Mouse (Mus musculus) forebrain, embryonic 15.5 days (tissue): ENCODE data around the gene Emilin1. TPM values are rescaled to one million over a fixed set of nuclear protein-coding genes. Genes with fewer than 3 reads are reported as not detected.
"Not testable (repeated sequence)": the region's sequence is repeated elsewhere in the genome, so short reads cannot be mapped to it uniquely, and the experiment has no call there.

ENCODE experiments used
- ATAC-seq: fragments of 200-750 bp; cut with Nextera tagmentation; replicated peaks from 2 replicates; pipeline ENCODE4 v1.8.0; 2017; ENCODE audit warnings: mild to moderate bottlenecking, moderate TSS enrichment, moderate library complexity
- H3K27ac ChIP-seq: fragments of 300-500 bp; sonication (generic); replicated peaks from 2 replicates; pipeline ENCODE4 v1.5.1; 2015; ENCODE audit warnings: mild to moderate bottlenecking, inconsistent platforms
- H3K27me3 ChIP-seq: fragments of 300-500 bp; sonication (generic); 2 replicates; pipeline ENCODE4 v1.6.1; 2015; ENCODE audit warnings: inconsistent platforms
- H3K36me3 ChIP-seq: fragments of 300-500 bp; sonication (generic); 2 replicates; pipeline ENCODE4 v1.6.1; 2015; ENCODE audit warnings: mild to moderate bottlenecking, inconsistent platforms
- H3K4me1 ChIP-seq: fragments of 300-500 bp; sonication (generic); 2 replicates; pipeline ENCODE4 v1.6.1; 2015; ENCODE audit warnings: inconsistent platforms
- H3K4me2 ChIP-seq: fragments of 300-500 bp; sonication (generic); replicated peaks from 2 replicates; pipeline ENCODE4 v1.6.1; 2015; ENCODE audit warnings: mild to moderate bottlenecking, inconsistent platforms
- H3K4me3 ChIP-seq: fragments of 300-500 bp; sonication (generic); 2 replicates; pipeline ENCODE4 v1.5.1; 2015; ENCODE audit warnings: mild to moderate bottlenecking, inconsistent platforms
- H3K9ac ChIP-seq: fragments of 300-500 bp; sonication (generic); replicated peaks from 2 replicates; pipeline ENCODE4 v1.6.1; 2015; ENCODE audit warnings: mild to moderate bottlenecking, inconsistent platforms
- H3K9me3 ChIP-seq: fragments of 300-500 bp; sonication (generic); 2 replicates; pipeline ENCODE4 v1.6.1; 2016; ENCODE audit warnings: inconsistent platforms
- WGBS: fragments of 180-500 bp; shearing (Covaris S2); methylation state at CpG from one replicate; pipeline ENCODE4 v1.1.7; 2015; ENCODE audit warnings: mixed read lengths; 5-methylcytosine and 5-hydroxymethylcytosine counted together
- polyA plus RNA-seq: library from polyadenylated mRNA; unstranded; fragments of >200 nt; fragmentation: Nextera tagmentation; extraction: Ambion mirVana; gene quantifications from 2 replicates; pipeline ENCODE4 v1.2.1, GENCODE M21; 2015

Emilin1 gene
- polyA plus RNA-seq, 1 experiment from 2014 or later, result 12.9 TPM

GRCm38 (mm10) chr5:30881839-30882238 lies 31.4 kb upstream of the Emilin1 start:
- Histone ChIP-seq H3K4me1 (peaks cover 18% of the 10 kb centered on the region), H3K36me3 (peaks cover 11% of the 10 kb centered on the region)
- not testable (repeated sequence) for H3K9me3 ChIP-seq, H3K9ac ChIP-seq, H3K27ac ChIP-seq, H3K4me2 ChIP-seq, H3K27me3 ChIP-seq, ATAC-seq, H3K4me3 ChIP-seq
- 88% methylated on average over 4 of the region's 4 CpGs for WGBS

- H3K27ac ChIP-seq, result 0 out of 2 replicates have a peak overlapping the region, but pooled peaks have one; percentile 99
- H3K4me1 ChIP-seq, result peaks cover 25% of the 10 kb centered on the region
- H3K9me3 ChIP-seq, result no peaks in the 10 kb centered on the region
- H3K4me2 ChIP-seq, result peak overlapping the region; percentile 63
- 36% methylated on average over 4 of the region's 4 CpGs for WGBS
- ATAC-seq, result no peak
- H3K36me3 ChIP-seq, result peaks cover 4% of the 10 kb centered on the region
- no peaks in the 10 kb centered on the region for H3K27me3 ChIP-seq
- peak overlapping the region; percentile 68 for H3K4me3 ChIP-seq
- no peak overlapping the region for H3K9ac ChIP-seq
These were observed 27.0 kb upstream of the Emilin1 start for GRCm38 (mm10) chr5:30886209-30886608.

GRCm38 (mm10) chr5:30886731-30887130 lies 26.5 kb upstream of the Emilin1 start:
- H3K9me3 ChIP-seq, result no peaks in the 10 kb centered on the region
- H3K4me1 ChIP-seq, result peaks cover 25% of the 10 kb centered on the region
- H3K9ac ChIP-seq, result peak overlapping the region; percentile 78
- peak overlapping the region; percentile 68 for H3K4me3 ChIP-seq
- no peaks in the 10 kb centered on the region for H3K27me3 ChIP-seq
- peaks cover 10% of the 10 kb centered on the region for H3K36me3 ChIP-seq
- WGBS, result 27% methylated on average over 5 of the region's 5 CpGs
- ATAC-seq, result no peak
- peak overlapping the region; percentile 63 for H3K4me2 ChIP-seq
- peak overlapping the region; percentile 99 for H3K27ac ChIP-seq

- H3K4me2 ChIP-seq, result peak overlapping the region; percentile 63
- H3K36me3 ChIP-seq, result peaks cover 16% of the 10 kb centered on the region
- no peaks in the 10 kb centered on the region for H3K9me3 ChIP-seq
- H3K27ac ChIP-seq, result peak overlapping the region; percentile 99
- H3K4me1 ChIP-seq, result peaks cover 25% of the 10 kb centered on the region
- no peaks in the 10 kb centered on the region for H3K27me3 ChIP-seq
- ATAC-seq, result peak; percentile 50
- H3K4me3 ChIP-seq, result peak overlapping the region; percentile 68
- under 1% methylated on average over 19 of the region's 19 CpGs for WGBS
- peak overlapping the region; percentile 78 for H3K9ac ChIP-seq
These were observed 25.9 kb upstream of the Emilin1 start for GRCm38 (mm10) chr5:30887331-30887761.

- Histone ChIP-seq H3K4me2 (peak overlapping the region; percentile 63), H3K9me3 (no peaks in the 10 kb centered on the region), H3K4me1 (peaks cover 25% of the 10 kb centered on the region), H3K4me3 (peak overlapping the region; percentile 68), H3K36me3 (peaks cover 21% of the 10 kb centered on the region), H3K9ac (peak overlapping the region; percentile 81), H3K27ac (peak overlapping the region; percentile 99), H3K27me3 (no peaks in the 10 kb centered on the region)
- peak; percentile 88 for ATAC-seq
- WGBS, result under 1% methylated on average over 28 of the region's 28 CpGs
These were observed 25.3 kb upstream of the Emilin1 start for GRCm38 (mm10) chr5:30887858-30888336.

GRCm38 (mm10) chr5:30888337-30889087 lies 24.7 kb upstream of the Emilin1 start, which contains the start of gene Agbl5:
Gene Agbl5, plus strand, starts transcription at chr5:30888694.
- no peaks in the 10 kb centered on the region for H3K27me3 ChIP-seq
- peak within 1 kb of the TSS; percentile 99 for H3K27ac ChIP-seq
- peak within 1 kb of the TSS; percentile 68 for H3K4me3 ChIP-seq
- peak; percentile 93 for ATAC-seq
- under 1% methylated on average over 42 of the region's 42 CpGs for WGBS
- peaks cover 25% of the 10 kb centered on the region for H3K4me1 ChIP-seq
- H3K9me3 ChIP-seq, result no peaks in the 10 kb centered on the region
- H3K4me2 ChIP-seq, result peak within 1 kb of the TSS; percentile 63
- H3K36me3 ChIP-seq, result peaks cover 28% of the 10 kb centered on the region
- peak within 1 kb of the TSS; percentile 81 for H3K9ac ChIP-seq

- ATAC-seq, result peak; percentile 14
- H3K36me3 ChIP-seq, result peaks cover 35% of the 10 kb centered on the region
- H3K4me1 ChIP-seq, result peaks cover 25% of the 10 kb centered on the region
- no peaks in the 10 kb centered on the region for H3K9me3 ChIP-seq
- H3K4me2 ChIP-seq, result peak overlapping the region; percentile 63
- H3K9ac ChIP-seq, result peak overlapping the region; percentile 81
- WGBS, result under 1% methylated on average over 39 of the region's 42 CpGs
- H3K27me3 ChIP-seq, result no peaks in the 10 kb centered on the region
- peak overlapping the region; percentile 99 for H3K27ac ChIP-seq
- H3K4me3 ChIP-seq, result peak overlapping the region; percentile 68
These were observed 24.0 kb upstream of the Emilin1 start for GRCm38 (mm10) chr5:30889088-30889754.

GRCm38 (mm10) chr5:30890375-30890774 lies 22.8 kb upstream of the Emilin1 start:
- no peak for ATAC-seq
- WGBS, result 82% methylated on average over 7 of the region's 7 CpGs
- H3K27ac ChIP-seq, result peak overlapping the region; percentile 99

GRCm38 (mm10) chr5:30901860-30902259 lies 11.3 kb upstream of the Emilin1 start:
- H3K9me3 ChIP-seq, result no peaks in the 10 kb centered on the region
- H3K4me1 ChIP-seq, result peaks cover 15% of the 10 kb centered on the region
- H3K36me3 ChIP-seq, result peaks cover 70% of the 10 kb centered on the region
- no peak overlapping the region for H3K27ac ChIP-seq
- no peaks in the 10 kb centered on the region for H3K27me3 ChIP-seq
- H3K4me3 ChIP-seq, result no peak overlapping the region
- no peak overlapping the region for H3K4me2 ChIP-seq
- H3K9ac ChIP-seq, result no peak overlapping the region
- WGBS, result 94% methylated on average over 5 of the region's 5 CpGs
- ATAC-seq, result no peak

More at GRCm38 (mm10) chr5:30890375-30890774, 22.8 kb upstream of the Emilin1 start:
- H3K4me1 ChIP-seq, result peaks cover 25% of the 10 kb centered on the region
- H3K9ac ChIP-seq, result peak overlapping the region; percentile 81; the same call in 1 of the 2 replicates
- peak overlapping the region; percentile 63 for H3K4me2 ChIP-seq
- peak overlapping the region; percentile 68 for H3K4me3 ChIP-seq
- H3K36me3 ChIP-seq, result peaks cover 46% of the 10 kb centered on the region
- no peaks in the 10 kb centered on the region for H3K27me3 ChIP-seq
- no peaks in the 10 kb centered on the region for H3K9me3 ChIP-seq

- peak within 1 kb of the TSS; percentile 95 for H3K4me2 ChIP-seq
- peak within 1 kb of the TSS; percentile 62 for H3K4me3 ChIP-seq
- under 1% methylated on average over 58 of the region's 58 CpGs for WGBS
- H3K9ac ChIP-seq, result peak within 1 kb of the TSS; percentile 62
- peak; percentile 96 for ATAC-seq
- H3K27me3 ChIP-seq, result no peaks in the 10 kb centered on the region
- peaks cover 27% of the 10 kb centered on the region for H3K36me3 ChIP-seq
- peaks cover 30% of the 10 kb centered on the region for H3K4me1 ChIP-seq
- peak within 1 kb of the TSS; percentile 76 for H3K27ac ChIP-seq
- H3K9me3 ChIP-seq, result no peaks in the 10 kb centered on the region
These were observed 5.7 kb upstream of the Emilin1 start, which contains the start of gene Ost4 for GRCm38 (mm10) chr5:30907413-30908059. Gene Ost4, minus strand, starts transcription at chr5:30907788.

GRCm38 (mm10) chr5:30908426-30909299 lies 4.5 kb upstream of the Emilin1 start:
- 58% methylated on average over 13 of the region's 13 CpGs for WGBS
- Histone ChIP-seq H3K36me3 (peaks cover 19% of the 10 kb centered on the region), H3K9me3 (no peaks in the 10 kb centered on the region), H3K27me3 (no peaks in the 10 kb centered on the region), H3K4me3 (peak overlapping the region; percentile 62), H3K4me2 (peak overlapping the region; percentile 95), H3K9ac (peak overlapping the region; percentile 62; the same call in 1 of the 2 replicates), H3K27ac (peak overlapping the region; percentile 72; the same call in 1 of the 2 replicates), H3K4me1 (peaks cover 40% of the 10 kb centered on the region)
- peak; percentile 3; the same call in 1 of the 2 replicates for ATAC-seq
